Mouse (Mus musculus) forebrain, embryonic 10.5 days (tissue): Measurements from ENCODE around the gene Enc1. TPM values are rescaled to one million over a fixed set of nuclear protein-coding genes. Genes with fewer than 3 reads are reported as not detected.

Experiments
- DNase-seq: peaks from one replicate; pipeline ENCODE4 v3.0.0-alpha.2; 2017; ENCODE audit warnings: low spot score; ENCODE audit errors: extremely low spot score
- H3K27ac ChIP-seq: fragments of 300-500 bp; sonication (generic); 2 replicates; pipeline ENCODE4 v1.5.1; 2016; ENCODE audit warnings: mild to moderate bottlenecking
- H3K27me3 ChIP-seq: fragments of 300-500 bp; sonication (generic); 2 replicates; pipeline ENCODE4 v1.6.1; 2016; ENCODE audit warnings: mild to moderate bottlenecking; ENCODE audit not compliant: poor library complexity, severe bottlenecking
- H3K36me3 ChIP-seq: fragments of 300-500 bp; sonication (generic); replicated peaks from 2 replicates; pipeline ENCODE4 v1.6.1; 2016; ENCODE audit warnings: mild to moderate bottlenecking, moderate library complexity
- H3K4me1 ChIP-seq: fragments of 300-500 bp; sonication (generic); 2 replicates; pipeline ENCODE4 v1.6.1; 2016
- H3K4me3 ChIP-seq: fragments of 300-500 bp; sonication (generic); 2 replicates; pipeline ENCODE4 v1.5.1; 2016; ENCODE audit warnings: mild to moderate bottlenecking, moderate library complexity
- H3K9me3 ChIP-seq: fragments of 300-500 bp; sonication (generic); 2 replicates; pipeline ENCODE4 v1.6.1; 2016; ENCODE audit warnings: mild to moderate bottlenecking, moderate library complexity
- WGBS: fragments of 180-500 bp; shearing (Covaris S2); methylation state at CpG from one replicate; pipeline ENCODE4 v1.1.7; 2016; 5-methylcytosine and 5-hydroxymethylcytosine counted together
- polyA plus RNA-seq: library from polyadenylated mRNA; unstranded; fragments of >200 nt; fragmentation: Nextera tagmentation; extraction: Ambion mirVana; gene quantifications from 2 replicates; pipeline ENCODE4 v1.2.1, GENCODE M21; 2016

Enc1 gene
- polyA plus RNA-seq, 1 experiment from 2014 or later = 10.0 TPM

GRCm38 (mm10) chr13:97208112-97208478 lies 32.8 kb upstream of the Enc1 start:
- WGBS = 64% methylated on average over 7 of the region's 7 CpGs
- H3K9me3 ChIP-seq = peaks cover 5% of the 10 kb centered on the region; the same call in 1 of the 2 replicates
- no peak for DNase-seq
- no peak overlapping the region for H3K4me3 ChIP-seq
- H3K4me1 ChIP-seq = peaks cover 12% of the 10 kb centered on the region
- no peaks in the 10 kb centered on the region for H3K27me3 ChIP-seq
- H3K36me3 ChIP-seq = no peaks in the 10 kb centered on the region
- no peak overlapping the region for H3K27ac ChIP-seq

GRCm38 (mm10) chr13:97208500-97209010 lies 32.4 kb upstream of the Enc1 start:
- Histone ChIP-seq H3K4me3 (no peak overlapping the region), H3K27ac (no peak overlapping the region), H3K9me3 (peaks cover 5% of the 10 kb centered on the region; the same call in 1 of the 2 replicates), H3K27me3 (no peaks in the 10 kb centered on the region), H3K36me3 (no peaks in the 10 kb centered on the region), H3K4me1 (peaks cover 12% of the 10 kb centered on the region)
- 81% methylated on average over 3 of the region's 3 CpGs for WGBS
- DNase-seq = no peak

- peaks cover 23% of the 10 kb centered on the region for H3K4me1 ChIP-seq
- H3K4me3 ChIP-seq = no peak overlapping the region
- no peak for DNase-seq
- H3K27ac ChIP-seq = peak overlapping the region; percentile 81
- H3K9me3 ChIP-seq = peaks cover 5% of the 10 kb centered on the region; the same call in 1 of the 2 replicates
- 65% methylated on average over 3 of the region's 3 CpGs for WGBS
- no peaks in the 10 kb centered on the region for H3K36me3 ChIP-seq
- no peaks in the 10 kb centered on the region for H3K27me3 ChIP-seq
Observed at GRCm38 (mm10) chr13:97214583-97215268, 26.2 kb upstream of the Enc1 start.

DNA sequence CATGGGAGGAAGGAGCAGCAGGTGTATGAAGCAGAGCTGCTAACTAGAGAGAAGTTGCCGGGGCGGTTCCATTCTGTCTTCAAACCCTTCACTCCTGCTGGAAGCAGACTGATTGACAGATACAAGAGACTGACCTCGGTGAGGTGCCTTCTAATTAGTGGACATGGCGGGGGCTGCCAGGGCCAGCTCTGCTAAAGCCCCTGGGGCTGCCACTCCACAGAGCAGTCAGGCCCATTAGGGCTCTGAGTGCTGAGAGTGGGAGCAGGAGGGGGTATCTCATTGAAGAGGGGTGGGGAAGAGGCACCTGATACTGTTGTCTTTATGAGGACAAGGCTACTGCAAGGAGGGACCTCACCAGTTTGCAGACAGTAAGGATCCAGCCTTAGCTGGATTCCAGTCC lies 25.3 kb upstream of the Enc1 start:
- Histone ChIP-seq H3K9me3 (no peaks in the 10 kb centered on the region), H3K4me3 (no peak overlapping the region), H3K36me3 (no peaks in the 10 kb centered on the region), H3K27me3 (no peaks in the 10 kb centered on the region), H3K27ac (no peak overlapping the region; the same call in 1 of the 2 replicates), H3K4me1 (peaks cover 23% of the 10 kb centered on the region)
- 24% methylated on average over 4 of the region's 4 CpGs for WGBS
- peak; percentile 20 for DNase-seq

GRCm38 (mm10) chr13:97216196-97216595 lies 24.7 kb upstream of the Enc1 start:
- no peaks in the 10 kb centered on the region for H3K27me3 ChIP-seq
- H3K36me3 ChIP-seq = no peaks in the 10 kb centered on the region
- DNase-seq = no peak
- 84% methylated on average over 5 of the region's 5 CpGs for WGBS
- no peak overlapping the region for H3K27ac ChIP-seq
- no peak overlapping the region for H3K4me3 ChIP-seq
- no peaks in the 10 kb centered on the region for H3K9me3 ChIP-seq
- H3K4me1 ChIP-seq = peaks cover 23% of the 10 kb centered on the region

DNA sequence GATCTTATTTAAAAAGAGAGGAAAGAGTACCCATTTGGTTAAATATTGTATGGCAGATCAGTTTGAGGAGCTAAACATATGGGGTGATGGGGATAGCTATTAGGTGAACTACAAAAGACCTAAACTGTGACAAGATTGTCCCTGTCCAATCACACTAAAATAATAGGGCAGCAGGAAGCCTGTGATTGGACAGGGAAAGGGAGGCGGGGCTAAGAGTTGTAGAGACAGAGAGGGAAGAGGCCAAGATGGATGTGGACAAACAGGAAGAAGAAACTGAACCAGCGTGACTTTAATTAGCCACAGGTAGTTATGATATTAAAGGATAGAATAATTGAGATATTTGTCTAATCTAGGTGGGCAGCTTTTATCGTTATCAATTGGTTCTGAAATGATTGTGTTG lies 20.9 kb upstream of the Enc1 start:
- no peak for DNase-seq
- no peak overlapping the region for H3K27ac ChIP-seq
- no peaks in the 10 kb centered on the region for H3K9me3 ChIP-seq
- H3K4me1 ChIP-seq = peaks cover 24% of the 10 kb centered on the region
- H3K4me3 ChIP-seq = no peak overlapping the region
- H3K36me3 ChIP-seq = no peaks in the 10 kb centered on the region
- no peaks in the 10 kb centered on the region for H3K27me3 ChIP-seq
- 93% methylated on average over 3 of the region's 3 CpGs for WGBS

GRCm38 (mm10) chr13:97223856-97224255 lies 17.0 kb upstream of the Enc1 start:
- H3K27me3 ChIP-seq = no peaks in the 10 kb centered on the region
- no peak overlapping the region for H3K27ac ChIP-seq
- H3K9me3 ChIP-seq = peaks cover 7% of the 10 kb centered on the region; the same call in 1 of the 2 replicates
- 91% methylated on average over 8 of the region's 8 CpGs for WGBS
- H3K4me3 ChIP-seq = no peak overlapping the region
- H3K36me3 ChIP-seq = no peaks in the 10 kb centered on the region
- peaks cover 15% of the 10 kb centered on the region for H3K4me1 ChIP-seq
- no peak for DNase-seq

- Histone ChIP-seq H3K27ac (no peak overlapping the region), H3K27me3 (no peaks in the 10 kb centered on the region), H3K4me3 (no peak overlapping the region), H3K4me1 (peaks cover 15% of the 10 kb centered on the region), H3K9me3 (peaks cover 7% of the 10 kb centered on the region; the same call in 1 of the 2 replicates), H3K36me3 (no peaks in the 10 kb centered on the region)
- 81% methylated on average over 10 of the region's 10 CpGs for WGBS
- DNase-seq = no peak
Observed at GRCm38 (mm10) chr13:97224341-97224982, 16.4 kb upstream of the Enc1 start.

DNA sequence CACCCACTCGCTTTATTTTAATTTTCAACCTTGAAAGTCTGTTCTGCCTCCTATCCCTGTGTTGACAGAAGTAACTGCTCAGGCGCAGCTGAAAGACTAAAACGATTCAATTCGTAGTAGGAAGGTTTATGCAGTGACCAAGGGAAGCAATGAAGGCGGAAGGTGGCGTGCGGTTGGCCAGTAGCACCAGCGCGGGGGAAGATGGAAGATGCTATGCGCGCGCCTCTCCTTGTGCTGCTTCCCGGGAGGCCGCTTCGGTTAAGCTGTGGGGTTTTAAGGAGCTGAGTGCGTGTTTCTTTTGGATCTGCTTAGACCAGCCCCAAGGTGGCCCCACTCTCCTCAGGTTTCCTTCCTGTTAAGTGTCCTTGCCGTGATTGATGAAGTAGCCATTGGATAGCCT lies 15.8 kb upstream of the Enc1 start:
- no peak for DNase-seq
- Histone ChIP-seq H3K4me3 (no peak overlapping the region), H3K4me1 (peaks cover 15% of the 10 kb centered on the region), H3K36me3 (no peaks in the 10 kb centered on the region), H3K9me3 (peaks cover 7% of the 10 kb centered on the region; the same call in 1 of the 2 replicates), H3K27ac (no peak overlapping the region), H3K27me3 (no peaks in the 10 kb centered on the region)
- WGBS = 84% methylated on average over 17 of the region's 17 CpGs

DNA sequence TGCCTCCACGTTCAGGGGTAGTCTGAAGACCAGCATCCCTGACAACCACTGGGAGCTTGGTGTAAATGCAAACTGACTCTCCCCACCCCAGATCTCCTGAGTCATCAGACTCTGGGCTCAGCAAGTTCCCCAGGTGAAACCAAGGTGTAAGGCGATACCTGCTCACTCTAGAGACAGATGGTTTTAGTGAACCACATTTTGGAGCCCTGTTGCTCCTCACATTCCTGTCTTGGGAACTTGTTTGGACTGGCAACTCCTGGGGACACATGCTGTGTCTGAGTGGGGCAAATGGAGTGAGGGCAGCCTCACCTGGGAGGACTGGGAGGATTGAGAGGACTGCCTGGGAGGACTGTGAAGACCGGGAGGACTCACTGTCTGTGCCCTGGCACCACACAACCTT lies 13.1 kb upstream of the Enc1 start:
- H3K36me3 ChIP-seq = no peaks in the 10 kb centered on the region
- H3K4me3 ChIP-seq = no peak overlapping the region
- H3K9me3 ChIP-seq = peaks cover 7% of the 10 kb centered on the region; the same call in 1 of the 2 replicates
- H3K4me1 ChIP-seq = peaks cover 15% of the 10 kb centered on the region
- no peaks in the 10 kb centered on the region for H3K27me3 ChIP-seq
- no peak overlapping the region for H3K27ac ChIP-seq
- 95% methylated on average over 3 of the region's 3 CpGs for WGBS
- DNase-seq = no peak

DNA sequence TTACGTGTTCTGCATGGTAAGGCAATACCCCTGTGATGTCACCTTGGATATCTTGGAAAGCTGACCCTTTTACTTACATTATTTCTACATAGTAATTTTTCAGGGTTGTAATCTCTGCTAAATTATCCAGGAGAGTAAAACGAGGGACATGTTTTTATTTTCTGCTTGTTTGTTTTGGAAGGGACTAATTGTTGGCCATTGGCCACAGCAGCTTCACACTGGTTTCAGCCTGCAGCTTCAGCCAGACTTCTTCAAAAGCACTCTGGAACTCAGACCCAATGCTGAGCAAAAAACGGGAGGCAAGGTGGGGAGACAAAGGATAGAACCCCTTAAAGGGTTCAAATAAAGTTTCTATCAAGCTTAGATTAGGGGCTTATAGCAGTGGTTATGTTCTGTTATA lies 10.8 kb upstream of the Enc1 start:
- Histone ChIP-seq H3K4me3 (no peak overlapping the region), H3K36me3 (no peaks in the 10 kb centered on the region), H3K4me1 (peaks cover 7% of the 10 kb centered on the region), H3K9me3 (peaks cover 7% of the 10 kb centered on the region; the same call in 1 of the 2 replicates), H3K27me3 (no peaks in the 10 kb centered on the region; the same call in 1 of the 2 replicates), H3K27ac (no peak overlapping the region)
- no peak for DNase-seq
- WGBS = 77% methylated on average over 3 of the region's 3 CpGs

- WGBS = 79% methylated on average over 2 of the region's 2 CpGs
- peaks cover 26% of the 10 kb centered on the region for H3K4me1 ChIP-seq
- no peaks in the 10 kb centered on the region for H3K36me3 ChIP-seq
- no peaks in the 10 kb centered on the region; the same call in 1 of the 2 replicates for H3K9me3 ChIP-seq
- no peak for DNase-seq
- peaks cover 11% of the 10 kb centered on the region; the same call in 1 of the 2 replicates for H3K27me3 ChIP-seq
- no peak overlapping the region for H3K27ac ChIP-seq
- H3K4me3 ChIP-seq = no peak overlapping the region
Observed at GRCm38 (mm10) chr13:97233092-97233491, 7.8 kb upstream of the Enc1 start.

DNA sequence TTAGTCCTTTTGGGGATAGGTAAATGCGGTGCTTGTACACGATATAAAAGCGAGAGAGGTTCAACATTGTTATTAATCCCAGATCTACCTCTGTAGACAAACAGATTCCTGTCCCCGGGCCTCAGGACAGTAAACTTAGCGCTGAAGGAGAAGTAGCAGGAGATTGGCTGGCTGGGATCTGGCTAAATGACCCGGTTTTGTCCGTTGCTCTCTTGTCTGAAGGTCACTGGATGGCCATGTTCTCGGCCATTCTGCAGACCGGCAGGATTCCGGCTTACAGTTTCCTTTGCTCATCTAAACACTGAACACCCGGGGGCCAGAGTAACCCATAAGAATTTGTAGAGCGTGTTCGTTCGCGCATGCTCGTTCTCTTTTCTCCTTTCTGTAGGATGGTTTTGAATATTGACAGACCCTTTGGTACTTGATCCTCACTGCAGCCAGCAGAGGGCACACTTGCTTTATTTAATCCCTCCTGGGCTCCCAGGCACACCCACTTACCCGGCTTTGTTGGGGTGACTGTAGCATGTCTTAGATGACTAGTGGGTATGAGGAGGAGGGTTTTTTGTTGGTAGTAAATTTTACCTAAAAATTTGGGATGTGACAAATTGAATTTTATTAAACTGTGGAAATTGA lies 6.0 kb upstream of the Enc1 start:
- H3K36me3 ChIP-seq = no peaks in the 10 kb centered on the region
- peaks cover 22% of the 10 kb centered on the region for H3K27me3 ChIP-seq
- DNase-seq = peak; percentile 89
- WGBS = 19% methylated on average over 17 of the region's 17 CpGs
- H3K27ac ChIP-seq = peak overlapping the region; percentile 81
- no peaks in the 10 kb centered on the region for H3K9me3 ChIP-seq
- peak overlapping the region; percentile 45 for H3K4me3 ChIP-seq
- peaks cover 44% of the 10 kb centered on the region for H3K4me1 ChIP-seq
